Mouse (Mus musculus) CD4-positive naive resting alpha-beta T cell, adult 57 days (primary cell): ENCODE measurements around the gene Pabpc4. TPM values are rescaled to one million over a fixed set of nuclear protein-coding genes. Genes with fewer than 3 reads are reported as not detected.

Experiments used
- total RNA-seq: library from RNA; stranded (reverse); gene quantifications from one replicate; pipeline ENCODE4 v1.2.4, GENCODE M21; 2023

Pabpc4 gene
- 76.7 TPM for total RNA-seq

DNA sequence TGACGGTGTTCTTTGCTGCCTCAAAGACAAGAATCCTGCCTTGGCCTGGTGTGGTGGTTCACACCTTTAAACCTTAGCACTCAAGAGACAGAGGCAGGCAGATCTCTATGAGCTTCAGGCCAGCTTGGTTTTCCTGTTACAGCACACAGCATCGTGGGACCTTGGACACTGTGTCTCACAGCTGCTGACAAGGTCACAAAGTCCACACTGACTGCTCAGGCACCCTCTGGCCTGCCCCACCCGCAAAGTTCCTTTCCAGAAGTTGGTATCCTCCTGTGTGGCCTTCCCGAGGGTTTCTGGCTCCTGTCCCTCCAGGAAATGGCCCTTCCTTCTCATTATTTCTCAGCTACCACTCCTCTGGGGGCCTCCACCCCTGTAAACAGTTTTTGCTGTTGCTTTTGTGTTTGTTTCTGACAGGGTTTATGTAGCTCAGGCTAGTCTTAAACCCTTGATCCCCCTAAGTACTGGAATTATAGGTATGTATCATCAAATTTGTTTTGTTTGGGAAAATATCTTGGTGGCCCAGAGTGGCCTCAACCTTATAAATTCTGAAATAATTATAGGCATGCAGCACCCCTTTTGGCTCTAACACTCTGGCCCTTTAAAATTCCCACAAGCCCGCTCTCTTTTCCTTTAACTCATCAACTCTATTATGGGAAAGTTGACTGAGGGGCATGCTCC, at the start of gene Pabpc4:
Gene Pabpc4 (plus strand): TSS at position 631 of the 681 bp plus-strand sequence.

DNA sequence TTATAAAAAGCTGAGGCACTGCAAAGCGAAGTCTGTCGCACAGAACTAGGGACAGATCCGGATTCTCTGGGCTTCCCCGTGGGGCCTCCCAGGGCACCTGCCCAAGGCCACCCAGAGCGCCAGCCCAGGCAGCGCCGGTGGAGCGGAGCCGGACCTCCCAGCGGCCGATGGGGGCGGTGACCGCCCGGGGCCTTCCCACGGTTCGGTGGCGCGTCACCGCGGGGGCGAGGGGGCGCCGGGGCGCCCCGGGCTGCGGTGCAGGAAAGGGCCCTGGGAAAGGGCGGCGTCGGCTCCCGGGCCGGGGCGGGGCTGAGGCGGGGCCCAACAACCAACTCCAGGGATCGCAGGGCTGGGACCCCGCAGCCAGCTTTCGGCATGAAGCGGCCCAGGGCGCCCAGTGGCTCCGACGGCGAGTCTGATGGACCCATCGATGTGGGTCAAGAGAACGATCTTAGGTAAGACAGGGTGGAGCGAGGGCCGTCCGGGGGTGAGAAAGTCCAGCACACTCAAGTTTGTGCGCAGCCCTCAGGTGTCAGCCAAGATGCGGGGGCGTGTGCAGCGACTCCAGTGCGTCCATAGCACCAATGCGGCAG, 28.6 kb upstream of the Pabpc4 start, which contains the start of gene Heyl:
Gene Heyl (plus strand): TSS at position 65 of the 593 bp plus-strand sequence.

GRCm38 (mm10) chr4:123323534-123323933, 61.4 kb downstream of the Pabpc4 start, which contains the start of gene Oxct2a:
Oxct2a (minus strand) TSS chr4:123323634.

DNA sequence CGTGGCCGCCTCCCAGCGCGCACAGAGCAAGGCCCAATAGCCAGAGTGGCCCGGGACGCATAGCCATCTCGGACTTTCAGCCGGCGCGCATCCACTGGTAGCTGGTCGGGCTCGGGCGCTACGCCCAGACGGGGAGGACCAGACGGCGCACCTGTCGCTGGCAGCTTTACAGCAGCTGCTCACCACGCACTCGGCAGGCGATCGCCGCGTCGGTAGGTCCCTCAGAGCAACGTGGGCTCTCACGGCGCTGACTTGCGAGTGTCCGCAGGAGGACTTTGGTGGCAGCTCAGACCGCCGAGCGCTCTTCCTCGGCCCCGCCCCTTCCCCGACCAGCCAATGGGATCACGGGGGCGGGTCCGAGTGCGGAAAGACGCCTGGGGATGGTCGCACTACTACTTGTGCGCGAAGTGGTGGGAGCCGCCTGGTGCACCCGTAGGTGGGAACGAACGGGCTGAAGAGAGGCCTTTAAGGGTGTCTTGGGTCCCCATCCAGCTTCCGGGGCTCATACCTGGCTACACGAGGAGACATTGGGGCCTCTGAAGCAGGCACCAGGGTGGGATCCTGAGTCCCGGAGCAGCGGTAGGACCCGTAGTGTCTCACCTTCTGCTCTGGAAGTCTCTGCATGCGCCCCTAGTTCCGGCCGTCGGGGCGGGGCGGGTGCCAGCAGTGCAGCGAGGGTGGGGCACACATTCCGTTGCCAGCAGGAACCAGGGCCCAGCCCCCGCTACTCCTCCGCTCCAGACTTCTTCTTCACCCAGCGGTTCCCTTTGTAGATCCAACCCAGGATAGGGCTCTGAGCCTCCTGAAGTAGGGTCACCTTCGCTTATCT, 80.7 kb downstream of the Pabpc4 start, which contains the start of gene Bmp8a:
Gene Bmp8a (minus strand): TSS at position 611 of the 829 bp plus-strand sequence.

Other genes starting within 250 kb of the Pabpc4 start
- 13.2 TPM for gene Trit1, start 245.8 kb upstream of the Pabpc4 start, total RNA-seq
- not detected for gene Bmp8b, start 157.2 kb upstream of the Pabpc4 start, total RNA-seq
- not detected for gene Oxct2b, start 146.1 kb upstream of the Pabpc4 start, total RNA-seq
- gene Ppie, start 122.4 kb upstream of the Pabpc4 start, total RNA-seq: 63.4 TPM
- gene Hpcal4, start 79.1 kb upstream of the Pabpc4 start, total RNA-seq: 0.18 TPM
- gene Nt5c1a, start 60.8 kb upstream of the Pabpc4 start, total RNA-seq: not detected
- gene Heyl, start 28.8 kb upstream of the Pabpc4 start, total RNA-seq: not detected
- not detected for gene Oxct2a, start 61.3 kb downstream of the Pabpc4 start, total RNA-seq
- gene Bmp8a, start 80.9 kb downstream of the Pabpc4 start, total RNA-seq: not detected